Mouse (Mus musculus) adrenal gland, postnatal 14 days (tissue): ENCODE results near the gene Baiap2l2. TPM values are rescaled to one million over a fixed set of nuclear protein-coding genes. Genes with fewer than 3 reads are reported as not detected.

Experiments used
- DNase-seq: peaks from one replicate; pipeline ENCODE4 v3.0.0; 2021; ENCODE audit warnings: mixed read lengths
- total RNA-seq: library from RNA; stranded (reverse); gene quantifications from 2 replicates; pipeline ENCODE4 v1.2.3, GENCODE M21; 2021

The Baiap2l2 gene
- total RNA-seq, 1 experiment from 2014 or later: 0.30 TPM

DNA sequence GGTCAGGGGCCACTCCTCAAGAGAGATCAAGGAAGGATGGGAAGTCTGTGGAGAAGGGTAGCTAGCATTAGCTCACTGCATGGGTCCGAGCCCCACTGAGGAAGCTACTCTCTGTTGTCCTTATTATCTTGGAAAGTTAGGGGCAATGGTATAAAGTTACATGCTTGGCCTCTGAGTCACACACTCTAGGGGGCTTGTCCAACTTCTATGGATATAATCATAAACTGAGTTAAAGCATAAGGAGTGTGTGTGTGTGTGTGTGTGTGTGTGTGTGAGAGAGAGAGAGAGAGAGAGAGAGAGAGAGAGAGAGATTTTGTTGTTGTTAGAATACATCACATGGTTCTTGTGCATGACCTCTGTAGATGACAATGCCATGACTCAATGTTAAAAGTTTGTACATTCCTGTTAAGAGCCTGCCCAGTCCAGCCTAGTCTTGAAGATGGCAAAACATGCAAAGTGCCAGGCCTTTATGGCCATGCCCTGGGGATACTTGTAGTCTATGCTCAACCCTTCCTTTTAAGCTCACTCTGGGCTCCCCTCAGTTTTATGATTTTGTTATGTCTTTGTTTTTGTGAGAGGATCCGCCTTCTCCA is 14.3 kb upstream of the Baiap2l2 start:
- no peak for DNase-seq

DNA sequence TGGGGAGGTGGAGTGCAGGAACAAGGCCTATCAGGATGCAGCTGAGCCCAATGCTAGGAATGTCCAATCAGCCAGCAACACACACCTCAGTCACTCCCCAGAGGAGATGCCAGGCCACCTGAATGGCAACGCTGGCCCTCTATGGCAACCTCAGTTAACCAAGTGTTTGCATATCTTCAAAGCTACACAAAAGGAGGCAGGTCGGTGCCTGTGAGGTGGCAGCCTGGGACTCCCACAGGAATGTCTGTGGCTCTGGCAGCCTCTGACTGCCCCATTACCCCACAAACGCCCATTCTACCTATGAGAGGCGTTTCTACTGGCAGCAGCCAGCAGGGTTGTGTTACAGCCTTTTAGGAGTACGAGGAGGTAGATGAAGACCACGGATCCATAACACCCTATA is 13.2 kb upstream of the Baiap2l2 start:
- no peak for DNase-seq

DNA sequence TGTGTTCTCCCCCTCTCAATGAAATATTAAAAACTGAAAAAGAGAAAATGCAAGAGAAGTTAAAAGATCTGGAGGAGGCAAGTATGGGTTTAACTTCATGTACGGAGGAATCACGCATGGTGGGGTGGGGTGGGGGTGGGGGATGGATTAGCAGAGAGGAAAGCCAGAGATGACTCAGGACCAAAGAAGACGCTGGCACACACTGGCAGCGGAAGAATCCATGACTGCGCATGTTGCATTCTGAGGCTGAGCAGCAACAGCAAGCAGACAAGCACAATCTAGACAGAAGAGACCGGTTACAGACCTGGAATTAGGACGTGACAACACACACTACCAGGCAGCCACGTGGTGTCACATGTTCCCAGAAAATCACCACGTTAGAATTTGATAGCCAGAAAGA is 7.4 kb upstream of the Baiap2l2 start:
- DNase-seq: no peak

DNA sequence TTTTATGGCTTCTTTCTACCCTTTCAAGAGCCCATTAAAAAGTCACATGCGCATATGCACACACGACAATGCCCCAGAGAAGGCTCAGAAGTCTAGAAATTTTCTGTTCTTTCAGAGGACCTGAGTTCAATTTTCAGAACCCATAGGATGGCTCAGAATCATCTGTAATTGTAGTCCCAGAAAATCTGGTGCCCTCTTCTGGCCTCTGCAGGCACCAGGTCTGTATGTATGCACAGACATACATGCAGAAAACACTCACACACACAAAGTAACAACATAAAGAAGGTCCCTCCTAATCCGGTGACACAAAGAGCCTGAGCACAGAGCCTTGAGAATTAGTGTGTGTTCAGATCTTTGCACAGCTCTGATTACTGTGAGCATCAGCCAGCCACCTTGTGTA is 5.0 kb upstream of the Baiap2l2 start:
- DNase-seq: no peak

DNA sequence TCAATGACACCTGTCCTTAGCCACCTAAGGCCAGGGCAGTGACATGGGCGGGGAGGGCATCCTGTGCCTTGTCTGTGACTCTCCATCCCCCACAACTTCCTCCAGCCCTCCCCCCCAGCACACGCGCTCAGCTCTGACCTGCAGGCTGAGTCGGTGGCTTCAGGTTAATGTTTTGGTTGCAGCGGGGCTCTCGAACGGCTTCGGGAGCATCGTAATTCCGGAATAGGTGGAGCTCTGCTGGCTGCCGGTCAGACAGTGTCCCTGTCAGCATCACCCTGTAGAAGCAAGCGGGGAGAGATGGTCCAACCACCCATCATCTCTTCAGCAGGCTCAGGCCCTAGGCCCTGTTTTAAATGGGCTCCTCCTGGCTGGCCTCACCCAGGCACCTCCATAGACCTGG is 4.1 kb upstream of the Baiap2l2 start:
- no peak for DNase-seq

DNA sequence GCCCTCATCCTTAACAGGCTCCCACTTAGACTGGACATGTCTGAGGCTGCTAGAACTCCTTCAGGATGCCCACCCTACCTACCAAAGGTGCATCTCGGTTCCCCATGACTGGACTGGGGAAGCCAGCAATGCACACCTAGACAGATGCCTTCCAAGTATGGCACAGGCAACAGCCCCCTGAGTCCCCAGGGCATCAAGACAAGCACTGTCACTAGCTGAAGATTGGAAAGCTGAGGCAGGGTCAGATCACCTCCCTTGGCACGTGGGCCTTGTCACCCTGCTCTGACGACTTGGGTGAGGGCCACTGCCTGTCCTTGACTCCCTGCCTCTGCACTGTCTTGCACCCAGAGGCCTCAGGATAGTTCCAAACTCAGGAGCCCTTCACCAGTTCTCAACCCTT is 3.0 kb upstream of the Baiap2l2 start:
- no peak for DNase-seq

DNA sequence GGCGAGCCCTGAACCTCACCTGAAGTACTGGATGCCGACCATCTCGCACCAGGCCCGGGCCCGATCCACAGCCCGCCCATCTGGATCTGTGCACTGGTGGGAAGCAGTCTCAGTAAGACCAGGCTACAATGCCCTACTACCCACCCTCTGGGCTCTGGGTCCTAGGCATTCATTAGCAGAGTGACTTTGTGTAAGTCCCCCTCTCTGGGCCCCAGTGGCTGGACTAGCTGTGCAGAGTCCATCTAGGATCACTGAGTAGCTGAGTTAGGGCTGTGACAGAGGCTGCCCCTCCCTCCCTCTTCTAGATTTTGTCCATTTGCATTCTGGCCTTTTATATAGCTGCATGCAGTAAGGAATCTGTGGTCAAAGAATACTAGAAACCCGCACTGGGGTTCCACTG is 1.8 kb upstream of the Baiap2l2 start:
- DNase-seq: no peak

DNA sequence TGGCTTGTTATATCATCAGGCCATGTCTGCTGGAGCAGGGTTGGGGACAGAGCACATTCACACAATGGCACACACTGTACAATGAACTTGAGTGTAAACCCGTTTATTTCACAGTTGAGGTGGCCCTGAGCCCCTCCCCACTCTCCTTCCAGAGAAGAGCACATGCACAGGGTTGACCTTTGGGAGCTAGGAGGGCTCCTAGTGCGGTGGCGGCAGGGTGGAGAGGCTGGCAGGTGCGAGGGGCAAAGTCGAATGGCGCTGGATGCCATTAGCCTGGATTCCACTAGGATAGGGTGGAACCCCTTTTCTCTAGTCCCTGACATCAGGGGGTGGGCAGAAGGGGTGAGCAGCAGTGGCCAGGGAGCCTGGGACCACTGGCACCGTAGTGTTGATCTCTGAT is 804 bp upstream of the Baiap2l2 start:
- no peak for DNase-seq

DNA sequence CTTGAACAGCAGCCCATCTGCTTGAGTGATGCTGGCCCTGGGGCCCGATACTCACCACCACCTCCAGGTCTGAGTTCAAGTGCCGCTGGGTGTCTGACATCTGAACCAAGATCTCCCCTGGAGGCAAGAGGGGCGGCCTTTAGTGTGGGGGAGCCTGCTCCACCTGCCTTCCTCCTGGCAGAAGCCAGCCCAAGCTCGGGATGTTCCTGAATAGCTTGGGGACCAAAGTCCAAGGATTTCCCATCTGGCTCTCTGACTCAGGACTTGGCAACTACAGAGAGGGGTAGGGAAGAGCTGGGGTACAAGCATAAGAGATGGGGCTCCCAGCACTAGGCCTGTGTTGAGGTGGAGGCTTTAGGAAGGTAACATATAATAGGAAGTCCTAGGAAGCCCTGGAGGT is 2.0 kb downstream of the Baiap2l2 start:
- no peak for DNase-seq

DNA sequence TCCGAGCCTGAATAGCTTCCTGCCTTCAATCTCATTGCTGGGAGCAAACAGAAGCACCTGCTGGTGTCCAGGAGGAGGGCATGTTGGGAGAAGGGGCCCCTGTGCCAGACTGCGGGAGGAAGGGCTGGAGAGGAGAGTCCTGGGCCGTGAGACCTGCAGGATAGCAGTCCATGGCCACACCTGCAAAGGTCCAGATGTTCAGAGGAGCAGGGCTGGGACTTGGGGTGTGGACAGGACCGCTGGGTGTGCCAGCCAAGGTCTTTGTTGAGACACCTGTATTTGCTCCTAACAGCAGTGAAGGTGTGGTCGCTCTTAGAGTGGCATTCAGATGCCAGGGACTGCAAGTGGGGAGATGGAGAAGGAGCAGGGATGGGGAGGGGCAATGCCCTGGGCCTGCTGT is 2.9 kb downstream of the Baiap2l2 start:
- no peak for DNase-seq

DNA sequence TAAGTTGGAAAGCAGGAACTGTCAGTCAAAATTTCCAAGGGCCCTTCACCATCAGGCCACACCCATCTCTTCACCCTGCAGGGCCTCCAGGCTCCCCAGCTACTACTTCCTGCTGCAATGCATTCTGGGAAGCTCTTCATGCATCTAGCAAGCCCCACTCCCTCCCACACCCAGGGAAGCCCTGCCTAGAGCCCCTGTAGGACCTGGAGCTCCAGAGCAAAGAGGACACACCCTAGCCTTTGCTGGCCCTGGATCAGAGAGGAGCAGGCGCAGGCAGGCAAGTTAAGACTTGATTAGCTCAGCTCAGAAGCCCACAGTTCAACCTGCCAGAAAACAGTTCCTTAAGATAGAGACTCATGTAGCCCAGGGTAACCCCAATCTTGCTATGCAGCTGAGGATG is 3.9 kb downstream of the Baiap2l2 start:
- DNase-seq: no peak

DNA sequence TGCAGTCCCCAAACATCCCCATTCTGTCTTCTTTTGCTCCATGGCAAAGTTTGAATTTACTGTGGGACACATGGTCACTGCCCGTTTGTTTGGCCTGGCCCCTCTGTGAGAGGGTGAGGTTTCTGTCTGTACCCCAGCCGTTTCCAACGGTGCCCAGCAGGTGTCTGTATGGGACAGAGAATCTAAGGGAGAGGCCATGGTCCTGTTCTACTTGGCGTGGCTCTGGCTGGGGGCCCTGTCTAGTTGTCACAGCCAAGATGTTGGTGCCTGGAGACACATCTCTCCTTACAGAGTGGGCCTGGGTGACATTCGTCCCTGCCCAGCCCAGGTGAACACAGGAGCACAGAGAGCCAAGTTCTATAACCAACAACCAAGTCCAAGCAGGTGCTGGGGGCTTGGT is 4.5 kb downstream of the Baiap2l2 start:
- no peak for DNase-seq

DNA sequence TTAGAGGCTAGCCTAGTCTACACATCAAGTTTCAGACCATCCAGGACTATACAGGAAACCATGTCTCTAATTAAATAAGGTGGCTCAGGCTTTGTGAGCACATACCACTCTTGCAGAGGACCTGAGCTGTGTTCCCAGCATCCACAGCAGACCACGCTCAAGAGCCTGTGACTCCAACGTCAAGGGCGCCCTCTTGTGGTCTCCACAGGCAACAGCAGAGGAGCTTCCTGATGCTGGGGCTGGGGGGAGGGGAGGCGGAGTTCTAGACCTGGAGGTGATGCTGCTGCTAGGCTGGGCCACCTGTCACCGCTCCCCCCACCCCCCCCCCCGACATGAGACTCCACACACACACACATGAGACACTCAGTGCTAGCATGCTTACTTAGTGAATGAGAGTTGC is 5.1 kb downstream of the Baiap2l2 start:
- DNase-seq: peak; percentile 46

DNA sequence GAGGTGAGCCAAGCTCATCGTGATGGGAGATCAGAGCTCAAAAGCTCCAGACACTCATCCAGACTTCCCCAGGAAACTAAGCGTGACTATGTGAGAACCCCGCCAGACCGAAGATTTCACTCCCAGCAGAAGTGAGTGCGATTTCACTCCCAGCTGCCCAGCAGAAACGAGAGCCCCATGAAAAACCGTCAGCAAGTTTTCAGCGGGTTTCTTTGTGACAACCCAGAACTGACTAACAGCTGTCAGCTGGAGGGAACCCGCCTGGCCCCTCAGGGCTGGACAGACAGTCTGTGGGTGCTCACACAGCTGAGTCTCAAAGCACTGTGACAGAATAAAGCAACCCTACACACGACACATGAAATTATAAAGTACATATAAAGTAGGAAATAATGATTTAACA is 7.6 kb downstream of the Baiap2l2 start:
- DNase-seq: no peak

DNA sequence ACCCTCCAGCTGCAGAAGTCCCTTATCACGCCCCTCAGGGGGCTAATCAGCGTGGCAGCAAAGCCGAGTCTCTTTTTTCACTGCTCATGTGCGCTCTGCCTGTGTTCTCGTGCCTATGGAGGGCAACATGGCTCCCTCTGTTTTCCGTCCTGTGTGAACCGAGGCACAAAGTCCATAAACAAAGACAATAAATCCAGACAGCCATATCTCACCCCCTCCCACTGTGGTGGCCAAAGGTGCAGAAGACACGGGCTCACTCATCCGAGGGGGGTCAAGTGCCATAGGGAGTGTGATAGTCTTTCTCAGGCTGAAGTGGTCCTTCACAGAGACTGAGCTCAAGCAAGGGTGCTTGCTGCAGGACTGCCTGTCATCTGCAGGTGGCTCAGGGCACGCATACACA is 12.3 kb downstream of the Baiap2l2 start:
- no peak for DNase-seq

DNA sequence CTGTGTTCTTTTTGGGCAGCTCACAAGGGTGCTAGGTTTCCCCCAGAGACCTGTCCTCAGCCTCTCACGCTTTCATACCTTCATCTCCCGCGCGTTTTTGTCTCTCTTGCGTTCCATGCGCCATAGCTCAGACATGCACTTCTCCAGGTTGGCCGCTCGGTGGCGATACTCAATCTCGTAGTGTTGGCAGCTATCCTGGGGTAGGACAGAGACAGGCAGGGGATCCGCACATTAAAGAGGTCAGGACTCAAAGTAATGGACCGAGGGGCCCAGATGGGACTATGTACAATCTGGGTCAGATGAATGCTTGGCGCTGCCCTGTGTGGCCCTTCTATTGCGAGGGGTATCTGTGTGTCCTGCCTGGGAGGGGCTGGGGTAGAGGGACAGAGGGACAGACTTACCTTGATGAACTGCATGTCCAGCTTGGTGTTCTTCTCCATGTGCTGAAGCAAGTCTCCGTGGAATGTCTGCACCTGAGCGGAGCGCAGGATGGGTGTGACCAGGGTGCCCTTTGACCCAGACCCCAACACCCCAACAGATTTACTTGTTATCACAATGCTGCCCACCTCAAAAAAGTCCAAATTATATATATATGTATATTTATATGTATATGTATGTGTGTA is 14.1 kb downstream of the Baiap2l2 start:
- peak; percentile 76 for DNase-seq

DNA sequence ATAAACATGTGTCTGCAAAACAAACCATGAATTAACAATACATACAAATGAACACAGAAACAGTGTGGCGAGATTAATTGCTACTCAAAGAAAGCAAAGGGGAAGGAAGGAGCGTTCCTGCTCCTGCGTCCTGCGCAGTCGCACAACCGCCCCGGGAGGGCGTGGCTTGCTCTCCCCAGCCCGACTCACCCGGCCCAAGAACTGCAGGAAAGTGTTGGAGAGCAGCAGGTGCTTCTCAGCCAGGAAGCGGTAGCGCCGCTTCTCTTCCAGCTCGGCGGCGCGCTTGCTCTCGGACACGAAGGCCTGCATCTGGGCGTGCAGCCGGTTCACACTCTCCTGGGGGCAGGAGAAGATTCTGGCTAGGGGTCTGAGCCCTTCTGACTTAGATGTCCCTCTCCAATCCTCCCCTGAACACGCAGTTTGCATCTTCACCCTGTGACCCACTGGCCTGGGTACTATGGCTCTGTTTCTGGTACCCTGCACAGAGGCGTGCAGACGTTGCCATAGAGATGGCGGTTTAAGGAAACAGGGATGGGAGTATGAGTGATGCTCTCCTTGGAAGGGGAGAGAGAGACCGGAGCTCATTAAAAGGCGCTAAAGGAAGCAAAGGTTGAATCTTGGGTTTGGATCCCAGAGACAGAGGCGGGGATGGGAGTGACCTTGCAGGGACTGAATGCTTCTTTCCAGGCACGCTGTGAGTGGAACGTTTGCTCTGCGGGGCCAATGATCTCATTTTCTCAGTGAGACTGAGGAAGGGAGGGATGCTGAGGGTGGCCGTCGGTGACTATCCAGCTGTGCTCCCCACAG is 14.8 kb downstream of the Baiap2l2 start:
- peak; percentile 86 for DNase-seq

DNA sequence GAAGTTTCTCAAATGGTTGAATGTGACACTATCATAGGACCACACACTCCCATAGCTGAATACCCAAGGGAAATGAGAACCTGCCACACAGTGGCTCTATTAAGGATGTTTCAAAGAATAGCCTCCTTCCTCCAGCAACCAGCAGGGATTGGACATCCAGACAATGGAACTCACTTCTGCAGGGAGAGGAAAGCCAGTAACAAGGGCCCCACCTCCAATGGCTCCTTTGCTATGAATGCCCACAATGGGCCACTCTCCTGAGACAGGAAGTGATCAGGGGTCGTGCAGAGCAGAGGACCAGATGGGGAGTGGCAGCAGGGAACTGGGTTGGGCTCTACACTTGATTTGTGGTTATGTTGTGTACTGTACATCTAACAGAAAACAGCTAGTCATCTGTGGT is 16.8 kb downstream of the Baiap2l2 start:
- DNase-seq: no peak

DNA sequence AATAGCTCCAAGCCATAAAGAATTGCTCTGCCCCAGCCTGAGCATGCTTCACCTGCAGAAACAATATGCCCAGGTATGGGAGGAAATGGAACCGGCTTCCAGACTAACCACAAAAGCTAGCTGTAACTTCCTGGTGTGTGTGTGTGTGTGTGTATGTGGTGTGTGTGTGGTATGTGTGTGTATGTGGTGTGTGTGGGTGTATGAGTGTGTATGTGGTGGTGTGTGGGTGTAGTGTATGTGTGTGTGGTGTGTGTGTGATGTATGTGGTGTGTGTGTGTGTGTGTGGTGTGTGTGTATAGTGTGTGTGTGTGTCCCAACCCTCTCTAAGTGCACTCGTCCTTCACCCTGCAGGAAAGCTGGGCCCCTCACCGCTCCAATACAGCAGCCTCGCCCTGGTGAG is 20.0 kb downstream of the Baiap2l2 start:
- DNase-seq: peak; percentile 2

DNA sequence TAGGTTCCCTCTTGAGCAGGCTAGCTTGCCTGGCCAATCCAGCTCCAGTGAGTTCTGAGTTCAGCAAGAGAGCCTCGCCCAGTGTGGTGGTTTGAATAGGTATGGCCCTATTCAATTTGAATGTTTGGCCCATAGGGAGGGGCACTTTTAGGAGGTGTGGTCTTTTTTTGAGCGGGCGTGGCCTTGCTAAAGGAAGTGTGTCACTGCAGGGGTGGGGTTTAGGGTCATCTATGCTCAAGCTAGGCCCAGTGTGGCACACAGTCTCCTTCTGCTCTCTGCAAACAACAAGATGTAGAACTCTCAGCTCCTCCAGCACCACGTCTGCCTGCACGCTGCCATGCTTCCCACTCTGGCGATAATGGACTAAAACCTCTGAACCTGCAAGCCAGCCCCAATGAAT is 21.6 kb downstream of the Baiap2l2 start:
- peak; percentile 1 for DNase-seq

DNA sequence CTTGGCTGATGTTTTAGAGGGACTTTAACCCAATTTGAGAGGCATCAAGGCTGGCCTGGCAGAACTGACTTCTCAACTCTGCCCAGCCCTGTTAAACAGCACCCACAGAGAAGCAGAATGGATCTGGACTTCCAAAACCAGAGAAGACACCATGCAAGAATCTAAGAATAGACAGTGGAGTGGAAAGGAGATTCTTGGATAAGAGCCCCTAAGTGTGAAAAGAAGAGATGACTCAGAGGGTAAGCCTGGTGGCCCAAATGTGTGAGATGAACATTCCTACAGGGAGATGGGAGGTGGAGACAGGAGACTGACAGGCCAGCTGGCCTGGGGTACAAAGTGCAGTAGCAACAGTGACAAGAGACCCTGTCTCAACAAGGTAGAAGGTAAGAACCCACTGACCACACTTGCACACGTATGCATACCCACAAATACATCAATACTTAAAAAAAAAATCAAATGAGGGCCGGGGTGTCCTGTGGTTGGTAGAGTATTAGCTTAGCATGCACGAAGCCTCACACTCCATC is 22.5 kb downstream of the Baiap2l2 start:
- peak; percentile 1 for DNase-seq

DNA sequence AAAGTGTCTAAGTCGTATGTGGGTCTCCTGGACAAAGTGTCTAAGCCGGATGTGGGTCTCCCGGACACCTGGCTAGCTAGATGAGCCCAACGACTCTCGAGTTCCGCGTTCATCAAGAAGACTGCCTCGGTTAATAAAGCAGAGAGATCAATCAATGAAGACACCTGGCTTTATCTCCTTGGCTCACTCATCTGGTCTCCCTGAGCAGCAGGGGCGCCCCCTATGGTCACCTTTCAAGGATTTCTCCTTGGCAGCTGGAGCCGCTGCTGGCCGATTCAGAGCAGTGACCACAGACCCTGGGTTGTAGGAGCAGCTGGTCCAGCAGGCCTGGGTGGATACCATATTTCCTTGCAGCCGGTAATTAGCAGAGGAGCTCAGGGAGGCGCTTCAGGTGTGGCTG is 23.0 kb downstream of the Baiap2l2 start:
- DNase-seq: peak; percentile 43

DNA sequence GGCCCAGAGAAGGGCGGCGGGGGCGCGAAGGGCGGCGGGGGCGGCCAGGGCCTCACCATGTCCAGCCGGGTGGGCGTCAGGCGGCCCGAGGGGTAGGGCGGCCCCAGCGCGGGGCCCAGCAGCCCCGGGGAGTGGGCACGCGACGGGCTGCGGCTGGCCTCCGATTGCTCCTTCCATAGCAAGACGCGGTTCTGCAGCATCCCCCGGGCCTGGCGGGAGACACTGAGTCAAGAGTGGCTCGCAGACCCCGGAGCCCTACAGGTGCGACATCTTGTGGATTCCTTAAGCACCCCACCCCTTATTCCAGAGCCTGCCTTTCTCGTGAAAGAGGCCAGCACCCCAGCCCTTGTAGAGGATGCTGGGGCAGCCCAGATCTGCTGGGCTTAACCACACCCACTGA is 23.6 kb downstream of the Baiap2l2 start:
- DNase-seq: no peak
